Mouse (Mus musculus): Measurements from ENCODE around the gene Tacr2. TPM values are rescaled to one million over a fixed set of nuclear protein-coding genes. Genes with fewer than 3 reads are reported as not detected.

The Tacr2 gene
- polyA plus RNA-seq, 1 experiment from 2014 or later = not detected

Other genes with a start within 250 kb of the Tacr2 start
- not detected in 2 replicates for gene Neurog3, start 119.3 kb upstream of the Tacr2 start, polyA plus RNA-seq (2015; fragmentation: Nextera tagmentation; extraction: Ambion mirVana)
- 164 and 193 TPM in 2 replicates for gene Fam241b, start 108.5 kb upstream of the Tacr2 start, polyA plus RNA-seq (2015; fragmentation: Nextera tagmentation; extraction: Ambion mirVana)
- 22.9 and 24.3 TPM in 2 replicates for gene Tspan15, start 21.2 kb upstream of the Tacr2 start, polyA plus RNA-seq (2015; fragmentation: Nextera tagmentation; extraction: Ambion mirVana)
- gene Hk1, start 127.5 kb downstream of the Tacr2 start, polyA plus RNA-seq (2015; fragmentation: Nextera tagmentation; extraction: Ambion mirVana) = 161 and 164 TPM in 2 replicates
- 0.61 and 0.68 TPM in 2 replicates for gene Hkdc1, start 170.1 kb downstream of the Tacr2 start, polyA plus RNA-seq (2015; fragmentation: Nextera tagmentation; extraction: Ambion mirVana)
- 1.4 and 1.8 TPM in 2 replicates for gene 4930507D05Rik, start 197.1 kb downstream of the Tacr2 start, polyA plus RNA-seq (2015; fragmentation: Nextera tagmentation; extraction: Ambion mirVana)
- 20.9 and 21.3 TPM in 2 replicates for gene Supv3l1, start 197.3 kb downstream of the Tacr2 start, polyA plus RNA-seq (2015; fragmentation: Nextera tagmentation; extraction: Ambion mirVana)
- gene Vps26a, start 234.4 kb downstream of the Tacr2 start, polyA plus RNA-seq (2015; fragmentation: Nextera tagmentation; extraction: Ambion mirVana) = 60.5 and 61.1 TPM in 2 replicates